Mouse (Mus musculus): ENCODE measurements around the gene Foxc2. TPM values are rescaled to one million over a fixed set of nuclear protein-coding genes. Genes with fewer than 3 reads are reported as not detected.
A peak's percentile ranks its signal among the peaks of the same experiment; 100 is the strongest.

The Foxc2 gene
- polyA plus RNA-seq, 1 experiment from 2014 or later: 0.20 TPM

GRCm38 (mm10) chr8:121078721-121079120 is 37.2 kb upstream of the Foxc2 start:
- peak overlapping the region; percentile 73 for H3K27ac ChIP-seq (ENCODE audit: low read length)
- no peak for ATAC-seq
- no peaks in the 10 kb centered on the region for H3K9me3 ChIP-seq (ENCODE audit: control insufficient read depth, low read length)
- peaks cover 63% of the 10 kb centered on the region for H3K27me3 ChIP-seq (replicated peaks; ENCODE audit: control insufficient read depth, insufficient read depth, low read length)
- H3K4me3 ChIP-seq (ENCODE audit: low read length): peak overlapping the region; percentile 62
- H3K36me3 ChIP-seq (ENCODE audit: control insufficient read depth, insufficient read depth, low read length): no peaks in the 10 kb centered on the region
- peak overlapping the region; percentile 86 for H3K9ac ChIP-seq (ENCODE audit: low read depth, low read length)
- peaks cover 5% of the 10 kb centered on the region for H3K4me1 ChIP-seq (ENCODE audit: control insufficient read depth, insufficient read depth, low read length)
- 11% methylated on average over 14 of the region's 14 CpGs for WGBS
- H3K4me2 ChIP-seq (ENCODE audit: low read depth, low read length): peak overlapping the region; percentile 77

DNA sequence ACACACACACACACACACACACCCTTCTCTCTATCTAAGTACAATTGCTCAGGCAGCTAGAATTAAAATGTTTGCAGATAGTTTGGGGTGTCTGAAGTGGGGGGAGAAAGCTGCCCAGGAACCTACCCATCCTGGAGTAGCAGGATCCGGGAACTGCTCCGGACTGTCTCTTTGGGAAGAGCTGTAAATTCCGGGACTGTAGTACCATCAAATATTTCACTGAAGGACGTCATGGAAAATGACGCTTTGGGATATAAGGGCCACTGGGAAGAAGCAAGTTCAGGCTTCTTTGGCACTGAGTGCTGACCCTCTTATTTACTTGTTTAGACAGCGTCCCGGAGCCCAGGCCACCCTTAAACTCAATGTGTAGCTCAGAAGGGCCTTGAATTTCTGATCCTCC is 36.8 kb upstream of the Foxc2 start:
- Histone ChIP-seq H3K4me2 (ENCODE audit: low read depth, low read length) (peak overlapping the region; percentile 77), H3K4me3 (ENCODE audit: low read length) (peak overlapping the region; percentile 62), H3K9me3 (ENCODE audit: control insufficient read depth, low read length) (no peaks in the 10 kb centered on the region), H3K4me1 (ENCODE audit: control insufficient read depth, insufficient read depth, low read length) (peaks cover 4% of the 10 kb centered on the region), H3K27ac (ENCODE audit: low read length) (peak overlapping the region; percentile 73), H3K9ac (ENCODE audit: low read depth, low read length) (peak overlapping the region; percentile 86), H3K36me3 (ENCODE audit: control insufficient read depth, insufficient read depth, low read length) (no peaks in the 10 kb centered on the region), H3K27me3 (replicated peaks; ENCODE audit: control insufficient read depth, insufficient read depth, low read length) (peaks cover 65% of the 10 kb centered on the region)
- ATAC-seq: no peak
- WGBS: 7% methylated on average over 7 of the region's 7 CpGs

DNA sequence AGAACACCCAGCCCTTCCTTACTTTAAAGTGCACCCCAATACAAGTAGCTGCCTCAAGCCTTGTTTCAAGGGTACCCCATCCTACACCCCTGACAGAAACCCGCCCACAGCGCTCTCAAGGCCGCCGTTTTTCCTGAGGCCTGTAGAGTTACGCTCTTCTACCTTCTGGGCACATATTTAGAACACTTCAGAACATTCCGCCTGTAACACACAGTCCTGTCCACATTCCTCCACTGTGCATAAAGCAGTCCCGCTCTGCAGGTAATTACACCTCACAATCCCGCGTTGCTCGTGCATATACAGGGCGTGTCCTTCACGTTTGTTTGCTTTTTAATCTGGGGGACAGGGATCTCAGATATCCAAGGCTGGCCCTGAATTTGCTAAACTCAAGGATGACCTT is 36.0 kb upstream of the Foxc2 start:
- H3K4me2 ChIP-seq (ENCODE audit: low read depth, low read length): peak overlapping the region; percentile 77
- peaks cover 4% of the 10 kb centered on the region for H3K4me1 ChIP-seq (ENCODE audit: control insufficient read depth, insufficient read depth, low read length)
- H3K9me3 ChIP-seq (ENCODE audit: control insufficient read depth, low read length): no peaks in the 10 kb centered on the region
- H3K27ac ChIP-seq (ENCODE audit: low read length): peak overlapping the region; percentile 95
- H3K4me3 ChIP-seq (ENCODE audit: low read length): peak overlapping the region; percentile 62
- WGBS: 11% methylated on average over 12 of the region's 12 CpGs
- ATAC-seq: no peak
- H3K27me3 ChIP-seq (replicated peaks; ENCODE audit: control insufficient read depth, insufficient read depth, low read length): peaks cover 72% of the 10 kb centered on the region
- no peaks in the 10 kb centered on the region for H3K36me3 ChIP-seq (ENCODE audit: control insufficient read depth, insufficient read depth, low read length)
- peak overlapping the region; percentile 86 for H3K9ac ChIP-seq (ENCODE audit: low read depth, low read length)

DNA sequence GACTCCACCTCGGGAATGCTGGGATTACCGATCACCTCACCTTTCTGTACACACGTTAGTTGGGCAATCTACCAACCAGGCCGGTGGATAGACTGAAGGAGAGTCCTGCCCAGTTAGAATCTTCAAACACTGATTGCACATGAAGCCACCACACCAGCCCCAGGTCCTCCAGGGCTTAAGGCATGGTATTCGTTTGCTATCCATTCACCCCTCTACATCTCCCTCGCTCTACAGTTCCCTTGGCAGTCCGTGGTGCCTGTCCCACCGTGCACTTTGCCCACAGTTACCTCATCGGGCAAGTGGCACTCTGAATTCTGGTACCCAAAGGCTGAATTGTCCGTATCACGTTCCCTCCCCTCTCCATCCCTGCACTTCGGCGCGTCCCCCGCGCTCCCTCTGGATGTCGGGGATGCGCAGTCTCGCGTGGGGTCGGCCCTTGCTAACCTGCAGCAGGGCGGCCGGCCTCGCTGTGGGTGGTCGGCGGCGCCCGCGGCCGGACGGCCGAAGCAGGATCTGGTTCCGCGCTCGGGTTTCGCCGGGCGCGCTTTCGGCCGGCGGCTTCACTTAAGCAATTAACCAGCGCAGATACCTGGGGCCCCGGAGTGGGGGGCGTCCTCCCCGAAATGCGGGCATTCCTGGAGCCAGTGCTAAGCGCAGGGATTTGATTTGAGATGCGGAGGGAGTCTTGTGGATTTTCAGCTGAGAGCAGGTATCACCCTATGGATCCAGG is 35.4 kb upstream of the Foxc2 start:
- peaks cover 78% of the 10 kb centered on the region for H3K27me3 ChIP-seq (replicated peaks; ENCODE audit: control insufficient read depth, insufficient read depth, low read length)
- H3K4me2 ChIP-seq (ENCODE audit: low read depth, low read length): peak overlapping the region; percentile 77
- no peaks in the 10 kb centered on the region for H3K9me3 ChIP-seq (ENCODE audit: control insufficient read depth, low read length)
- H3K4me3 ChIP-seq (ENCODE audit: low read length): peak overlapping the region; percentile 62
- H3K9ac ChIP-seq (ENCODE audit: low read depth, low read length): peak overlapping the region; percentile 86
- H3K4me1 ChIP-seq (ENCODE audit: control insufficient read depth, insufficient read depth, low read length): peaks cover 4% of the 10 kb centered on the region
- ATAC-seq: no peak
- WGBS: 1% methylated on average over 49 of the region's 49 CpGs
- H3K27ac ChIP-seq (ENCODE audit: low read length): peak overlapping the region; percentile 95
- no peaks in the 10 kb centered on the region for H3K36me3 ChIP-seq (ENCODE audit: control insufficient read depth, insufficient read depth, low read length)

DNA sequence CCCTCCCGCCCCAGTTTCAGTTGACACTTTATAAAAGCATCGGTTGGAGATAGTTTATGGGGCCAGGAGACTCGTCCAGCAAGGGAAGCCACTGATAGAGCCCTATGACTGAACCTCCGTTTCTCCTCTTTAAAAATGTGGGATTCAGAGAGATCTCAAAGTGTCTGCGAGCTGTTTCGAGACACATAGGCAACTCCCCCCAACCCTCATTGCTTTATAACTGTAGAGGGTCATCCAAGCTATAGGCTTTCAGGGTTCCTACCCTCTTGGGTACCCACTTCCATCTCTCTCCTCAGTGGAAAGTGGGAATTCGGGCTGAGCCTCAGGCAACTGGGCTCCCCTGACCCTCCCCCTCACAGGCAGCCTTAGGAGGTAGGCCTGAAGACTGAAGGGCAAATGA is 34.6 kb upstream of the Foxc2 start:
- Histone ChIP-seq H3K27me3 (replicated peaks; ENCODE audit: control insufficient read depth, insufficient read depth, low read length) (peaks cover 87% of the 10 kb centered on the region), H3K9ac (ENCODE audit: low read depth, low read length) (peak overlapping the region; percentile 86), H3K36me3 (ENCODE audit: control insufficient read depth, insufficient read depth, low read length) (no peaks in the 10 kb centered on the region), H3K27ac (ENCODE audit: low read length) (peak overlapping the region; percentile 95), H3K4me2 (ENCODE audit: low read depth, low read length) (peak overlapping the region; percentile 77), H3K4me3 (ENCODE audit: low read length) (peak overlapping the region; percentile 62), H3K9me3 (ENCODE audit: control insufficient read depth, low read length) (no peaks in the 10 kb centered on the region), H3K4me1 (ENCODE audit: control insufficient read depth, insufficient read depth, low read length) (peaks cover 4% of the 10 kb centered on the region)
- ATAC-seq: no peak
- whole genome bisulfite sequencing: 9% methylated on average over 7 of the region's 7 CpGs

- H3K4me3 ChIP-seq (ENCODE audit: low read length): peak overlapping the region; percentile 62
- H3K4me2 ChIP-seq (ENCODE audit: low read depth, low read length): peak overlapping the region; percentile 77
- peak overlapping the region; percentile 86 for H3K9ac ChIP-seq (ENCODE audit: low read depth, low read length)
- no peaks in the 10 kb centered on the region for H3K36me3 ChIP-seq (ENCODE audit: control insufficient read depth, insufficient read depth, low read length)
- H3K27me3 ChIP-seq (replicated peaks; ENCODE audit: control insufficient read depth, insufficient read depth, low read length): peaks cover 86% of the 10 kb centered on the region
- H3K4me1 ChIP-seq (ENCODE audit: control insufficient read depth, insufficient read depth, low read length): peaks cover 4% of the 10 kb centered on the region
- H3K9me3 ChIP-seq (ENCODE audit: control insufficient read depth, low read length): no peaks in the 10 kb centered on the region
- ATAC-seq: no peak
- peak overlapping the region; percentile 95 for H3K27ac ChIP-seq (ENCODE audit: low read length)
- WGBS: 1% methylated on average over 57 of the region's 57 CpGs
These were observed 33.5 kb upstream of the Foxc2 start for GRCm38 (mm10) chr8:121082218-121083092.

DNA sequence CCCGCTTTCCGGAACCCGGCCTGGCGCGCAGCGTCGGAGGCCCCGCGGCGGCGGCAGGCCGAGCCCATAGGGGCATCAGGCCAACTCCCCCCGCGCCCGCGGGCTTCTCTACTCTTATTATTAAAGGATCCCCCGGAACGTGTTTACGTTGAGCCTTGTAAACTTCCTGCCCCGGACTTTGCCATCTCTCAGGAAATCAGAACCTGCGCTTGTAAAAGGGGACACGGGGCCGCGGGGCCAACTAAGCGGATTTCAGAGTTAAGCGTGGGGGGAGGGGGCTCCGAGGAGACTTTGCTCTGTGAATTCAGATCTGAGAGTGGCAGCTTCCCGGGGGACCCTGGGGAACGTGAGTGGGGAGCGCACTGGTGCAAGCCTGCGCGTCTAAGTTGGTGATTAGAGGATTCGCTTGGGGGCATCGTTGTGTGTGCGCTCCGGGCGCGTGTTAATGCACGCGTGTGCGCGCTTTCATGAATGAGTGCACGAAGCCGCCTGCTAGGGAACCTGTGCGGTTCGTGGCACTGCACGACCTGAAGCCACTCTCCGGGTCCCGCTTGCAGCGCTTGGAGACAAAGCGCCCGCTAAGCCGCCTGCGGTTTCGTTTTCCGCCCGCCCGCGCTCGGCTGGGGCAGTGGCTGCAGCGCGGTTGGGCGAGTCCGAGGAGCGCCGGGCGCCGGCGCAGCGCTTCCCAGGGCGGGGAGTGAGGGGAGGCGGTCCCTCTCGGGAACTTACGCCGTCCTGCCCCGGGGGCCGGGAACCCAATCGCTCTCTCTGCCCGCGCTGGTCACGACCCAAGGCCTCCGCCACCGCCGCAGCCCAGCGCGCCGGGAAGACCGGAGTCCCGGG is 32.7 kb upstream of the Foxc2 start:
- no peaks in the 10 kb centered on the region for H3K36me3 ChIP-seq (ENCODE audit: control insufficient read depth, insufficient read depth, low read length)
- peak overlapping the region; percentile 62 for H3K4me3 ChIP-seq (ENCODE audit: low read length)
- peak overlapping the region; percentile 77 for H3K4me2 ChIP-seq (ENCODE audit: low read depth, low read length)
- under 1% methylated on average over 88 of the region's 89 CpGs for WGBS
- peak overlapping the region; percentile 95 for H3K27ac ChIP-seq (ENCODE audit: low read length)
- peak; percentile 76 for ATAC-seq
- H3K4me1 ChIP-seq (ENCODE audit: control insufficient read depth, insufficient read depth, low read length): peaks cover 4% of the 10 kb centered on the region; the same call in 1 of the 2 replicates
- H3K27me3 ChIP-seq (replicated peaks; ENCODE audit: control insufficient read depth, insufficient read depth, low read length): peaks cover 79% of the 10 kb centered on the region
- H3K9me3 ChIP-seq (ENCODE audit: control insufficient read depth, low read length): no peaks in the 10 kb centered on the region
- peak overlapping the region; percentile 86 for H3K9ac ChIP-seq (ENCODE audit: low read depth, low read length)

DNA sequence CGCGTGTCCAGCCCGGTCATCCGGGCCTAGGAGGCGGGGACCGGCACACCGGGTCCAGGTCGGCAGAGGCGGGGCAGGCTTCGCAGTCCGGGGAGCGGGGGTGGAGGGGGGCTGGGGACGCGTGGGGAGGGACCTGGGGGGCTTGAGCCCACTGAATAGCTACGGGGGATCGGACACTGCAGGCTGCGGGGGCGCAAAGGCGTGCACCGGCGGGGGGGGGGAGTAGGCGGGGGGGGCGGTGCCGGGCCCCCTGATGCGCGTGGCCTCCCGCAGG is 32.1 kb upstream of the Foxc2 start:
- peak overlapping the region; percentile 77 for H3K4me2 ChIP-seq (ENCODE audit: low read depth, low read length)
- H3K9ac ChIP-seq (ENCODE audit: low read depth, low read length): peak overlapping the region; percentile 86
- no peaks in the 10 kb centered on the region for H3K36me3 ChIP-seq (ENCODE audit: control insufficient read depth, insufficient read depth, low read length)
- ATAC-seq: peak; percentile 66
- WGBS: under 1% methylated on average over 16 of the region's 27 CpGs
- H3K9me3 ChIP-seq (ENCODE audit: control insufficient read depth, low read length): no peaks in the 10 kb centered on the region
- peaks cover 78% of the 10 kb centered on the region for H3K27me3 ChIP-seq (replicated peaks; ENCODE audit: control insufficient read depth, insufficient read depth, low read length)
- H3K4me1 ChIP-seq (ENCODE audit: control insufficient read depth, insufficient read depth, low read length): peaks cover 4% of the 10 kb centered on the region; the same call in 1 of the 2 replicates
- H3K27ac ChIP-seq (ENCODE audit: low read length): peak overlapping the region; percentile 95
- peak overlapping the region; percentile 62 for H3K4me3 ChIP-seq (ENCODE audit: low read length)

All from intestine, embryonic 16.5 days (tissue).